Mouse (Mus musculus): ENCODE data around the gene Sept8.

Sept8 gene

DNA sequence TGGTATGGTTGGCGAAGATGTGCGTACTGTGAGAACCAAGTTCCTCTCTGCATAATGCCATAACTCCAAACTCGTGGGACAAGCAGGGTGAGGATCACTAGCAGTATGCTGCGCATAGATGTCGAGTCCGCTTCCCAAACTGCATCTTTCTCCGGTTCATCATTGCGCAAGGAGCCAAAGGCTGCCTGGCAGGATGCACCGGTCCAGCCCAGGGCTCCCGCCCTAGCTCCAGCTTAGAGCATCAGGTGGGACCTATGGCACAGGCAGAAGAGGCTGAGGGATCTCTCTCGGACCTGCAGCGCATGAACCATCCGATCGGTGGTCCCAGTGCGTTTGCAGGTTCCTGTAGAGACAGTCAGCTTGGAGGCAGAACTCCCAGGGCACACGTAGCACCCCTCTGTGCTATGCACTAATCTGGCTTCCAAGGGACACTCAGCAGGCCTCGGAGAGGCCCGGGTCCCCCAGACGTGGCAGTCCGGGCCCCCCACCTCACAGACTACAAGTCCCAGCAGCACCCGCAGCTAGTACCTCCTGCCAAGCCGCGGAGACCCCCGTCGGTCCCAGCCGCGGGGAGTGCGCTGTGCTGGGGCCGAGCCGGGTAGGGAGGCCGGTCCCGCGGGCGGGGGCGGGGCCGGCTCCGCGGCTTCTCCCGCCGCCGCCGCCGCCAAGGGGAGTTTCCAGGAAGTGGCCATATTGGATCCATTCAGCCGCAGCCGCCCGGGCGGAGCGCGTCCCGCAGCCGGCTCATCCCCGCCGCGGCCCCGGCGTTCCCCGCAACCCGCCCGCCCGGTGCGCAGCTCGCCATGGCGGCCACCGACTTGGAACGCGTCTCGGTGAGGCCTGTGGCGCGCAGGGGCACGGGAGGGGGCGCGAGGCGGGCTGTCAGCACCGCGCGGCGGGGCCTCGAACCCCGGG lies at the start of gene Sept8:
TSS of gene Sept8 (plus strand) at position 51 of the 915 bp plus-strand sequence.
- CTCF ChIA-PET, result interaction anchor here (0.5 to 1.6 kb wide), 9 partner anchors 11 to 219 kb away, joined by 3 to 8 read pairs (median 4); partner anchors contain the start of gene Gm9837 (in 1 of the 4)

DNA sequence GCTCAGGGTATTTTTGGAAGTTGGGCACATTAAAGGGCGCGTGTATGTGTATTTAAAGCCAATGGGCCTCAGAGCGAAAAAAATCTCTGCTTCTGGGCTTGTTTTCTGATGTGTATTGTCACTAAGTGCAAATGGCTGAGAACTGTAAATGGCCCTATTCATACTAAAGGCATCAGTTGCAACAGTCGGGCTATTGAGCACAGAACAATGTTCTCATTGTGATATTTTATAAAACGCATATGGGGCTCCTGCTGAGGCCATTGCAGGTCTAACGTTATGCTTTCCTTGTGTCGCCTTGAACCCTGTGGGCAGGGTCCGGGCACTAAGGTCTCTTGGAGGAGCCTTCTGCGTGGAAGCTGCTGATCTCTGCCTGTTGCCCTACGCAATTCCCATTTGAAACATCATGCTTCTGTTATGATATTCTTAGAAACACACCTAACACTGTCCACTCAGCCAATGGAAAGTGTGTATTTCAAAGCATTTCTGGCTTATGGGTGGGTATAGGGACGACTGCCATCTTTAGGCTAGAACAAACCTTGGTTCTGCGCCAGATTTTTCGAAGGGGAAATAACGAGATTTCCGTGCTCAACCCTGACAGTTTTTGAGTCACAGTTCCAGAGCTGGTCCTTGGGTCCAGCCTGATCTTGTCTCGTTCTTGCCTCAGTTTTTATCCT lies 49.6 kb upstream of the Sept8 start:
- POLR2A ChIA-PET, result interaction anchor here in 2 of 4 experiments (0.6 to 1.7 kb wide), 12 partner anchors 9 to 266 kb away, joined by 3 to 11 read pairs (median 3); partner anchors contain the start of genes Gm9945 (in 2 of the 2), Gm10447 (in 1 of the 2), Rad50 (in 1 of the 2) and Shroom1 (in 1 of the 2)
- CTCF ChIA-PET, result interaction anchor here (0.7 to 2.3 kb wide), 43 partner anchors 10 to 462 kb away, joined by 3 to 41 read pairs (median 4); partner anchors contain the start of genes Gm10447 (in 3 of the 4), Gm9945 (in 3 of the 4), Shroom1 (in 3 of the 4) and Sowaha (in 3 of the 4)

More for the DNA sequence above, at the start of gene Sept8:
- POLR2A ChIA-PET, result interaction anchor here (0.6 to 4.0 kb wide), 15 partner anchors 10 to 494 kb away, joined by 3 to 27 read pairs (median 4); partner anchors contain the start of genes Gdf9 (in 1 of the 4), Rad50 (in 1 of the 4) and Uqcrq (in 1 of the 4)

DNA sequence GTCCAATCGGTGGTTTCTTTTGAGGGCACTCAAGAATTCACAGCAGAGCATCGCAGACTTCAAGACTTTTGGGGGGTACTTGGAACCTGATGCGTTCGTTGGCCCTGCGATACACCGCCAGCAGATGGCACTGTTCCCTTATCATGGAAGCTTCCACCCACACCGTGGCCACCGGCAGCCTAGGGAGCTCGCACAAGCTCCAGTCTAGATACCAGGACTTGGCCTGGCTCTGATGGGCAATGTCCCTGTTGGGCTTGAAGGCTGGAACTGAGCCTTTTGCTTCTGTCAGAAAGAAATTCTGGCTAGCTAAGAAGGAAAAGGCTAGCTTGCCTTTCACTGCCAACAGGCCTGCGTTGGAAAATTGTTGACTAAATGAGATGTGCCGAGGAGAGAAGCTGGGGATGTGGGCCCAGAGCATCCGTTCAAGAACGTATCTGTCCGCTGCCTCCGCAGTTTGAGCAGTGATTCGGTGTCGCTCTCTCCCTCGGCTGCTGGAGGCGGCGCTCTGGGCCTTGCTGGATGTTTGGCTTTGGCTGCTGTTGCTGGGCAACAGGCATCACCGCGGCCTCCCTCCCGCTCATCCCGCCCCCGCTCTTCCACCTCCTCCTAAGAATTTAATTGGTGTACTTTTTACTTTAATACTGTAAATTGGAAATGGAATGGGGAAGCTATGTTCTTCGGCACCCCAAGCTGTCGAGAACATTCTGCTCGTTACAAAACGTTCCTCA lies 48.9 kb upstream of the Sept8 start, which contains the start of gene Gm9837:
TSS of gene Gm9837 (minus strand) at position 512 of the 728 bp plus-strand sequence.
- POLR2A ChIA-PET, result interaction anchor here in 3 of 4 experiments (0.5 to 1.7 kb wide), 12 partner anchors 8 to 266 kb away, joined by 3 to 11 read pairs (median 3); partner anchors contain the start of genes Gm9945 (in 2 of the 3), Gm10447 (in 1 of the 3), Rad50 (in 1 of the 3) and Shroom1 (in 1 of the 3)
- CTCF ChIA-PET, result interaction anchor here (0.5 to 2.3 kb wide), 60 partner anchors 9 to 1783 kb away, joined by 3 to 41 read pairs (median 4); partner anchors contain the start of genes Gm10447 (in 3 of the 4), Gm9945 (in 3 of the 4), Shroom1 (in 3 of the 4) and Sowaha (in 3 of the 4)

DNA sequence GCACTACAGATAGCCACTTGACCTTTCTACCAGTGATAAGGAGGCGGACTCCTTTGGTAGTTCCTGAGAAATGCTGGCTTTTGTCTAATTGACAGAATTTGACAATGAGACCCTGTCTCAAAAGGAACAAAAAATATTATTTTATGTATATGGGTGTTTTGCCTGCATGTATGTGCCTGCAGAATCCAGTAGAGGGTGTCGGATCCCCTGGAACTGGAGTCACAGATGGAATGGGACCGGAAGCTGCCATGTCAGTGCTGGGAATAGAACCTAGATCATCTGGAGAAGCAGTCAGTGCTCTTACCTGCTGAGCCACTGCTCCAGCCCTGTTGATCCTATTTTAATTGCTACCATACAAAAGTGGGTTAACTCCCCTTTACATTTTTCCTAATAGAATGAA lies 46.3 kb upstream of the Sept8 start:
- CTCF ChIA-PET, result interaction anchor here (0.5 to 1.6 kb wide), 7 partner anchors 9 to 265 kb away, joined by 3 to 5 read pairs (median 3); no protein-coding TSS in a partner anchor
- POLR2A ChIA-PET, result interaction anchor here in 1 of 4 experiments (1.9 kb wide), 1 partner anchor 14 kb away, joined by 4 read pairs; no protein-coding TSS in a partner anchor

DNA sequence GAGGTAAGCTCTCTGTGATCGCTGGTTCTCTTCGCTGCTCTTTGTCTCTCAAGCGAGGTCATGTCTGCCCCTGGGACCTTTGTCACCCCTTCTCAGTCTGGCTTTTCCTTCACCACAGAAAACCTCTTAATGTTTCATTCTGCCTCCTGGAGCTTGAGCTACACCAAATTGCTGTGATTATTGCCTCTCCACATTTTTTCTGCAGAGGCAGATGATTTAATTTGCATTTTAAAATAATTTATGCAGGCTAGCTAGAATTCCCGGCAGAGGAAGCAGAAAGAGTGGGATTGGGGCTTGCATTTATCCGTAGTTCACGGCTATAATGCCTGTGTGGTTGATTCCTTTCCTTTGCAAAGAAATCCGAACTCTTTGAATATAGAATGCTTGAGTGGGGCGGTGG lies 43.4 kb upstream of the Sept8 start:
- ChIA-PET CTCF (interaction anchor here (0.6 to 2.0 kb wide), 5 partner anchors 9 to 1251 kb away, joined by 3 to 5 read pairs (median 3); partner anchors contain the start of genes Gm10447 (in 1 of the 4) and Shroom1 (in 1 of the 4)), POLR2A (interaction anchor here in 2 of 4 experiments (0.6 to 1.6 kb wide), 4 partner anchors 9 to 1385 kb away, joined by 3 to 6 read pairs (median 4); partner anchors contain the start of genes Gm10447 (in 1 of the 2) and Shroom1 (in 1 of the 2))

DNA sequence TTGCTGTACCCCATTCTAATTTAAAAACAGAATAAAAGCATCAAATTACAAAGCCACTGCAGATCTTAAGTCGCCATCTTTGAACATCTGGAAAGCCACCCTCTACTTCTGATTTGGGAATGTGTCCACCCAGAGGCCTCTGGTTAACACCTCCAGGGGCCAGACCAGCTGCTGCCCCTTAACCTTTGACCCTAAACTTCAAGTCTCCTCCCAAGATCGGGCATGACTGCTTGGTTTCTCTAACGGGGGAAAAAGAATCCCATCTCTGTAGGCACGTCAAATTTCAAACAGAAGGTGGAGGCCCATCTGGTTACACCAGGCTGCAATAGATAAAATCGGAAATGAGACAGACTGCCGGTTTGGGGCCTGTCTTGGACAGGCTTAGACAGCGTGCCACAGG lies 41.2 kb upstream of the Sept8 start:
- POLR2A ChIA-PET, result interaction anchor here in 2 of 4 experiments (1.1 to 1.9 kb wide), 5 partner anchors 8 to 46 kb away, joined by 4 to 8 read pairs (median 5); partner anchors contain the start of gene Gm9837 (in 2 of the 2)
- CTCF ChIA-PET, result interaction anchor here in 3 of 4 experiments (0.8 to 3.0 kb wide), 5 partner anchors 8 to 14 kb away, joined by 3 to 22 read pairs (median 4); partner anchors contain the start of gene Gm9837 (in 2 of the 3)

DNA sequence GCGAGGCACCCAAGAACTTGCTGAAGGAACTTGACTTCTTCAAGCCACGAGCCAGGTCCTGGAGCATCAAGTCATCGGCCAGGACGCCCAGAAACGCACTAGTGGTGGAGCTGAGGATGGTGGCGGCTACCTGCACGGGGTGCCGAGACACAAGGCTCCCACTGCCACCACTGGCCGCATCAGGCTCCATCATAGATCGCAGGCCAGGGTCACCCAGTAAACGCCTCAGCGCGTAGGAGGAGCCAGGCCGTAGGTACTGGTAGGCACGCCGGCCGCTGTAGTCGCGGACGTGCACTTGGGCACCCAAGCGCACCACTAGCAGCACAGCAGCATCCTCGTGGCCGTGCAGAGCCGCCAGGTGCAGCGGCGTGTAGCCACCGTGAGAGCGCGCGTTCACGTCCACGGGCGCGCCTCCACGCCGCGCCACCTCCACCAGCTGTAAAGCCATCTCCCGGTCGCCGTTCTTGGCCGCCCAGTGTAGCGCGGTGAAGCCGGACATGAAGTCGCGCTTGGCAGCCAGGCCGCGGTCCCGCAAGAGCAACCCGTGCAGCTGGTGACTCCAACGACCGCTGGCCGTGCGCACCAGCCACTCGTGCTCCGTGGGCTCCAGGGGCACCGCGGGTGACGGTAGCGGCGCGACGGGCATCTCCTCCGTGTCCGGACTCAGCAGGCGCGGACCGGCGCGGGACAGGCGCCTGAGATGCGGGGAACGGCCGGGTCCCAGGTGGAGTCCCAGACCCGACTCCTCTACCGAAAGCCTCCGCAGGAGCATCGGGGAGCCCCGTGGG lies 40.5 kb upstream of the Sept8 start:
- CTCF ChIA-PET, result interaction anchor here in 3 of 4 experiments (0.8 to 3.0 kb wide), 10 partner anchors 8 to 258 kb away, joined by 3 to 22 read pairs (median 6); partner anchors contain the start of gene Gm9837 (in 3 of the 3)
- POLR2A ChIA-PET, result interaction anchor here in 3 of 4 experiments (0.5 to 2.4 kb wide), 18 partner anchors 9 to 986 kb away, joined by 3 to 12 read pairs (median 4); partner anchors contain the start of genes Gm9837 (in 2 of the 3), Shroom1 (in 2 of the 3), Gm10447 (in 1 of the 3) and Rad50 (in 1 of the 3)

DNA sequence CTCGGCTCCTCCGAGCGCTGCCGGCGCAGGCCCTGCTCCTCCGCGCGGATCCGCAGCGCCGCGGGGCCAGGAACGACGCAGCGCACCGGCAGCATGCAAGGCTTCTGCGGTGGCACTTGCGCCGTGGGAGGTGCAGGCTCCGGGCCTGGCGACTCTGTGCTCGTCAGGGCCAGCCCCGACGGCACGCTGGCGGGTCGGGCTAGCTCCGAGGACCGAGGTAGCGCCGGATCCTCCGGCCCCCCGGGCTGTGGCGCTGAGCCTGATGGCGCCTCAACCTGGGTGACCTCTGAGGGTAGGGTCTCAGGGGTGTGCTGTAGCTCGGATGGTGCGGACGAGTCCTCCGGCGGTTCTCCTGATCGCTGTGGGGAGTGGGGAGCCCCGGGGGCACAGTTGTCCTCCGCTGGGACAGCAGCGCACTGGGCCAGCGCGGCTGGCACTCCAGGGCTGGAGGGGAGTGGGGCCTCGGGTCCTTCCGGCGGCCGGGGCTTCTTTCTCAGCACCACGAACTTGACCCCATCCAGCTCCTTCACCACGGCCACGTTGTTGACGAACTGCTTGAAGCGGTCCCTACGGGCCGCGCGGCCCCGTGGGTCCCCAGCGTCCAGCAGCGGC lies 39.8 kb upstream of the Sept8 start:
- ChIA-PET POLR2A (interaction anchor here (0.5 to 2.4 kb wide), 26 partner anchors 9 to 1690 kb away, joined by 3 to 12 read pairs (median 4); partner anchors contain the start of genes Shroom1 (in 2 of the 4), Gm10447 (in 1 of the 4), Gm9837 (in 1 of the 4) and Kif3a (in 1 of the 4)), CTCF (interaction anchor here (0.5 to 3.0 kb wide), 15 partner anchors 9 to 1753 kb away, joined by 3 to 22 read pairs (median 4); partner anchors contain the start of genes Gm9837 (in 3 of the 4), Gm10447 (in 1 of the 4) and Shroom1 (in 1 of the 4))

DNA sequence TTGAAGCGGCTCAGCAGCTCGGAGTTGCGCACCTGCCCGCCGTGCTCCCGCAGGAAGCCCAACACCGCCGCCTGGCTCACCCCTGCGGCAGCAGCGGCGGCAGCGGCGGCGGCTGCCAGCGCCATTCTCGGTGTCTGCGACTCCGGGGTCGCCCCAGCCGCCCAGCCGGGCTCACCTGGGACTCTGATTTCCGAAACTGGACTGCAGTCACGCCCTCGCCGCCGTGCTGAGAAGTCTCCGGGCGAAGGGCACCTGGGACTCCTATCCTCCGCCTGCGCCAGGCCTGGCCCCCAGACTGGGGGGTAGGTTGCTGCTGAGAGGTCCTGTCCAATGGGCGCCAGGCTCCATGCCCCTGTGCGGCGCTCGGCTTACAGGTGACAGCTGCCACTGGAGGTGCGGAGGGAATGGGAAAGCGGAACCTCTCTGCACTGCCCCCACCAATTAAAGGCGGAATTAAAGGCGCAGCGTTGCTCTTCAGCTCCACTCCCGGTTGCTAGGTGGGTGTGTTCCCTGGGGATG lies 39.2 kb upstream of the Sept8 start, which contains the start of the genes Gm9945 and Sowaha:
TSS of gene Gm9945 (plus strand) at position 384 of the 519 bp plus-strand sequence.
TSS of gene Sowaha (minus strand) at position 492 of the 519 bp plus-strand sequence.
- POLR2A ChIA-PET, result interaction anchor here (0.6 to 2.4 kb wide), 21 partner anchors 10 to 946 kb away, joined by 3 to 12 read pairs (median 4); partner anchors contain the start of genes Shroom1 (in 2 of the 4), Gm10447 (in 1 of the 4), Gm9837 (in 1 of the 4) and Kif3a (in 1 of the 4)
- CTCF ChIA-PET, result interaction anchor here (0.5 to 3.0 kb wide), 14 partner anchors 10 to 1754 kb away, joined by 3 to 22 read pairs (median 4); partner anchors contain the start of genes Gm9837 (in 3 of the 4), Gm10447 (in 1 of the 4) and Shroom1 (in 1 of the 4)

DNA sequence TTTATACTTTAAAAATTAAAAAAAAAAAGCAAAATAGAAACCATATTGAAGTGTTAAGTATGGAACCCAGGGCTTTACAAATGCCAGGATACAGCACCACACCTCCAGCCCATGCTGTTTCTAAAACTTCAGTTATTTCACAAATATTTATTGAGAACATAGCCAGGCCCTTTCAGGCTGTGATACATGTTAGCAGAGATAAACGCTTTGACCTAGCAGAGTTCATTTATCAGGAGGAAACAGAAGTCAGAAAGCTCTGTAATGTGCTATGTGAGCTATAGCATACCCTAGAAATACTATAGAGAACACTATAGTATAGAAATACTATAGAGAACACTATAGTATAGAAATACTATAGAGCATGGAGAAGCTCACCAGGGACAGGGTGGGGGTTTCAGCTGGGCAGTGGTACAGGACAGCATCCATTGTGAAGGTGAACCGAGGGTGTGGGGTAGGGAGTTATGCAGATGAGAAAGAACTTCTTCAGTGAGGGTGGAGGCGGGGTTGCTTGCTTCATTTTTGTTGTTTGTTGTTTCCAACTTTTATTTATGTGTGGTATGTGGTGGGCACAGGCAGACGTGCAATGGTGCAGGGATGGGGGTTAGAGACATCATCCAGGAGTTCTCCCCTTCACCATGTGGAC lies 37.8 kb upstream of the Sept8 start:
- ChIA-PET POLR2A (no interaction called here), CTCF (interaction anchor here in 3 of 4 experiments (0.6 to 2.8 kb wide), 4 partner anchors 10 to 255 kb away, joined by 3 to 14 read pairs (median 5); partner anchors contain the start of gene Gm9837 (in 2 of the 3))

DNA sequence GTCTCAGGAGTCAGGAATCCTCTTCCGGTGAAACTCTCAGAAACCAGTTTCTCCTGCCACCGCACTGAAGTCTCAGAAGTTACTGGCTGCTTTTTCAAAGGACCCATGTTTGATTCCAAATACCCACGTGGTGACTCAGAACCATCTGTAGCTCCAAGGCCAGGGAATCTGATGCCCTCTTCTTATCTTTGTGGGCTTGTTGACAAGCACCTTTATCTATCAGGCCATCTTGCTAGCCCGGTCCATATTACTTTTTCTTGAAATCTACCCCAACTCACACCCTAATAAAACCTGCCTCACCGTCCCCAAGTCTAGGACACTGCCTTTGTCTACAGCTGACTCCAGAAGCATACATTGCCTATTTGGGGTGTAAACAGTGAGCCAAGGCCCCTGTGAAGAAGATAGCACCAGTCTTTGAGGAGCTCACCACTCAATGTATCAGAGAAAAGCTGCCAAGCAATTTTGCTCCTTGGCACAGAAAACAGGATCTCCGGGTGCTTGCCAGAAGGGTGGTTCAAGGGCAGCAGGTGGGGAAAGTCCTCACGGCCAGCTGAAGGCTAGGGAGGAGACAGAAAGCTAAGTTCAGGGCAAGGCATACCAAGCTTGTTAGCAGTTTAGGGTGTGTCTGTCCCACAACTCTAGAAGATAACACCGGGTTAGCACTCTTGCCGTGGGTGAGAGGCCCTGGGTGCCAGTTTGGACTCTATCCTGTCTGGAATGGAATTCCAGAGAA lies 35.7 kb upstream of the Sept8 start:
- POLR2A ChIA-PET, result no interaction called here
- CTCF ChIA-PET, result interaction anchor here in 3 of 4 experiments (0.6 to 2.8 kb wide), 7 partner anchors 13 to 254 kb away, joined by 3 to 14 read pairs (median 3); partner anchors contain the start of gene Gm9837 (in 2 of the 3)

DNA sequence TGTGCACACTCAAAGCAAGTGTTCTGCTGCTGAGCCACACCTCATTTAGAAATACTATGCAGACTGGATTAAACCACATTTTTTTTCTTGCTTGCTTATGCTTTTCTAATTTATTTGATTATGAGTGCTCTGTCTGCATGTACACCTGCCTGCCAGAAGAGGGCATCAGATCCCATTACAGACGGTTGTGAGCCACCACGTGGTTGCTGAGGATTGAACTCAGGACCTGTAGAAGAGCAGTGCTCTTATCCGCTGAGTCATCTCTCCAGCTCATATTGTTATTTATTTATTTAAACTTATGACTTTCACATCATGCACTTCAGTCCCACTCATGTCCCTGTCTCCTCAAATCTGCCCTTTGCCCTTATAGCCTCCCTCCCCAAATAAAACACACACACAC lies 33.3 kb upstream of the Sept8 start:
- ChIA-PET CTCF (interaction anchor here (0.6 to 2.6 kb wide), 11 partner anchors 13 to 251 kb away, joined by 3 to 18 read pairs (median 5); partner anchors contain the start of gene Gm9837 (in 2 of the 4)), POLR2A (interaction anchor here in 1 of 4 experiments (1.2 to 2.1 kb wide), 3 partner anchors 10 to 55 kb away, joined by 3 to 10 read pairs (median 5); partner anchors contain the start of genes Gdf9 and Uqcrq)

DNA sequence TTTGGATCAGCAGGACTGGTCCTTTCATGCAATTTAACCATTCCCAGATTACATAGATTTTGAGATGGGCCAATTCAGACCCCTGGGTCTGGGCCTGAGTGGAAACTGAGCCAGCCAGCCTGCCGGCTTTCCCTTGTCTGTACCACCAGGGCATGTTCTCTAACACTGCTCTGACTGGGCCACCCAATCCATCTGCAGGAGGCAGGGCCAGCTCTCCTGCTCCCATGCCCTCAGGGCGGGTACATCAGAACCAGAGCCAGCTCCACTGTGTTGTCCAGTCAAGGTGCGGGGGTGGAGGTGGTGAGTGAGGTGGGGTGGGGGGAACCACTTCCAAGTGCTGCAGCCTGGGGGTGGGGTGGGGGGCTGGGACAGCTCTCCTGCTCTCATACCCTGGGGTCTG lies 32.7 kb upstream of the Sept8 start:
- CTCF ChIA-PET, result interaction anchor here (0.6 to 2.6 kb wide), 21 partner anchors 14 to 251 kb away, joined by 3 to 18 read pairs (median 4); partner anchors contain the start of gene Gm9837 (in 3 of the 4)

More for the DNA sequence above, 32.7 kb upstream of the Sept8 start:
- POLR2A ChIA-PET, result interaction anchor here in 3 of 4 experiments (0.5 to 2.1 kb wide), 11 partner anchors 9 to 1068 kb away, joined by 3 to 10 read pairs (median 3); partner anchors contain the start of genes Gdf9 (in 2 of the 3), Uqcrq (in 2 of the 3), Rad50 (in 1 of the 3) and Sept8 (in 1 of the 3)
